In genomic region chr9:57560861-57561710, GRCm38 (mm10) we compare ENCODE assay signal across 8 mouse cellular contexts. TPM values are rescaled to one million over a fixed set of nuclear protein-coding genes. Genes with fewer than 3 reads are reported as not detected.
DNase-seq lines count a peak whose midpoint lies in the region; ATAC-seq lines count a peak whose summit lies in the region.

Gene Scamp2, plus strand, starts transcription at chr9:57560943.

- no peaks in the 10 kb centered on the region for H3K9me3 ChIP-seq in intestine, embryonic 14.5 days (ENCODE audit: control insufficient read depth, low read length)

- peak; percentile 95 to 99 for DNase-seq in adrenal gland, adult (ENCODE audit: inconsistent age in 2 of 2, low spot score in 1 of 2)
- DNase-seq in embryo, embryonic 10.5 days (ENCODE audit: low spot score): peak; percentile 96
- DNase-seq in gastrocnemius, postnatal 25 days: peak; percentile 92
- DNase-seq in intestine, embryonic 14.5 days (ENCODE audit: low spot score): peak; percentile 99
- peak; percentile 93 to 94 for DNase-seq in left cerebral cortex, postnatal 14 days (ENCODE audit: low spot score in 2 of 2)
- peak; percentile 93 for DNase-seq in mesoderm, embryonic 11.5 days (ENCODE audit: low read depth, low spot score)
- peak; percentile 89 to 90 for DNase-seq in right cerebral cortex, postnatal 36 days (ENCODE audit: low spot score in 2 of 2)
- DNase-seq in yolk sac, embryonic 10.5 days (ENCODE audit: low spot score): peak; percentile 96

- peak within 1 kb of the TSS; percentile 77 for H3K4me3 ChIP-seq in intestine, embryonic 14.5 days (ENCODE audit: low read depth, low read length)

- H3K27ac ChIP-seq in intestine, embryonic 14.5 days (ENCODE audit: low read depth): peak within 1 kb of the TSS; percentile 74

- intact Hi-C loops in left cerebral cortex, postnatal 14 days (cut with DNase I): no loop called here

- peaks cover 29% of the 10 kb centered on the region for H3K4me1 ChIP-seq in intestine, embryonic 14.5 days (replicated peaks; ENCODE audit: control insufficient read depth, insufficient read depth, low read length)

- WGBS in intestine, embryonic 14.5 days: 1% methylated on average over 37 of the region's 37 CpGs

- H3K4me2 ChIP-seq in intestine, embryonic 14.5 days (ENCODE audit: low read length): peak within 1 kb of the TSS; percentile 50

- peak; percentile 99 for ATAC-seq in intestine, embryonic 14.5 days (replicated peaks; ENCODE audit: low FRiP score, low TSS enrichment, low read depth)

- H3K36me3 ChIP-seq in intestine, embryonic 14.5 days (ENCODE audit: control insufficient read depth, insufficient read depth, low read length): no peaks in the 10 kb centered on the region

- H3K9ac ChIP-seq in intestine, embryonic 14.5 days (ENCODE audit: low read length): peak within 1 kb of the TSS; percentile 61

- no peaks in the 10 kb centered on the region for H3K27me3 ChIP-seq in intestine, embryonic 14.5 days (replicated peaks; ENCODE audit: control insufficient read depth, insufficient read depth, low read length)

RNA-seq across cellular contexts. Expression of gene Scamp2, which starts in this region (rescaled TPM):
- 10 to 100 TPM; 31.3 to 36.9 TPM for total RNA-seq in gastrocnemius, postnatal 25 days (2021)
- polyA plus RNA-seq in intestine, embryonic 14.5 days (2014; fragmentation: Nextera tagmentation; extraction: Ambion mirVana): 75.5 and 80.2 TPM in 2 replicates
- total RNA-seq in left cerebral cortex, postnatal 14 days (2021): 10 to 100 TPM; 25.4 to 29.1 TPM

Comparison
In these comparisons a context has a peak if more than half of its experiments do, and no peak if none do; other contexts are left out.
1. Peak in every context shown above with its lines: DNase-seq, ATAC-seq, H3K4me3 ChIP-seq and H3K27ac ChIP-seq.